Mouse (Mus musculus): ENCODE results near the gene Anxa9.

DNA sequence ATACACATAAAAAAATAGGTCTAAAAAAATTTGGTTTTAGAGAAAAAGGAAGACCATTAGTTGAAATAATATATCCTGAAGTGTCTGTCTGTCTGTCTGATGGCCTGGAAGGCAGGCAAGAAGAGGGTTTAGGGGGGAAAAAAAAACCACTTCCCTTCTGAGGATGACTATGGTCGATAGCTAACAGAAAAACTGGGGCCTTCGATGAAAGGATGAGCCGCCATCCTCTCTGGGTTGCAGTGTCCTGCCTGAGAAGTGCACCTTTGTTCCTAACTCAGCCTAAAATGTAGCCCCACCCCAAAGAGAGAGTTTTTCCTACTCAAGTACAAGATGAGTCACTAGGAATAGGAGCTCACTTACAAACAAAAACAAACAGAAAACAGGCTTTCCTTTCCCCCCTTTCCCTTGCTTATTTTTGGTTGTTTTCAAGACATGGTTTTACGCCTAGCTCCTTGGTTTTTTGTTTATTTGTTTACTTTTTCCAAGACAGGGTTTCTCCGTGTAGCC is 30.5 kb downstream of the Anxa9 start:
- no peak for TF ChIP-seq CTCF (IDR thresholded peaks at IDR 0.05; ENCODE audit: control insufficient read depth, insufficient read depth, insufficient replicate concordance, low read depth, low read length)
- TF ChIP-seq POLR2A (IDR thresholded peaks at IDR 0.05; ENCODE audit: control insufficient read depth, low read depth, low read length) = no peak

Measured in testis, adult 2 months (tissue).